Mouse (Mus musculus): ENCODE results near the gene Gm973. TPM values are rescaled to one million over a fixed set of nuclear protein-coding genes. Genes with fewer than 3 reads are reported as not detected.

Gene Gm973
- total RNA-seq, 2 experiments from 2014 or later, result 4.6 to 4.8 TPM

- intact Hi-C loops (cut with DNase I), result loop anchor here (5.0 kb wide), 1 partner anchor 95 kb away; no protein-coding TSS in a partner anchor
- peak in 1 of 2 experiments; percentile 41 for DNase-seq (ENCODE audit: extremely low spot score in 1 of 2, low spot score in 2 of 2)
Observed at GRCm38 (mm10) chr1:59487651-59488051, 28.4 kb upstream of the Gm973 start.

- intact Hi-C loops (cut with DNase I), result loop anchor here (5.0 kb wide), 1 partner anchor 94 kb away; no protein-coding TSS in a partner anchor
- DNase-seq (ENCODE audit: extremely low spot score in 1 of 2, low spot score in 2 of 2), result no peak
Observed at GRCm38 (mm10) chr1:59488481-59488880, 27.6 kb upstream of the Gm973 start.

- no peak for DNase-seq (ENCODE audit: extremely low spot score in 1 of 2, low spot score in 2 of 2)
Observed at GRCm38 (mm10) chr1:59488991-59489390, 27.1 kb upstream of the Gm973 start.

GRCm38 (mm10) chr1:59491517-59491916 lies 24.5 kb upstream of the Gm973 start:
- intact Hi-C loops (cut with DNase I), result no loop called here
- no peak for DNase-seq (ENCODE audit: extremely low spot score in 1 of 2, low spot score in 2 of 2)

More at GRCm38 (mm10) chr1:59488991-59489390, 27.1 kb upstream of the Gm973 start:
- intact Hi-C loops (cut with DNase I), result loop anchor here (5.0 kb wide), 1 partner anchor 93 kb away; no protein-coding TSS in a partner anchor

GRCm38 (mm10) chr1:59492432-59492831 lies 23.6 kb upstream of the Gm973 start:
- intact Hi-C loops (cut with DNase I), result no loop called here
- no peak for DNase-seq (ENCODE audit: extremely low spot score in 1 of 2, low spot score in 2 of 2)

GRCm38 (mm10) chr1:59495970-59496369 lies 20.1 kb upstream of the Gm973 start:
- intact Hi-C loops (cut with DNase I), result no loop called here

GRCm38 (mm10) chr1:59497741-59498613 lies 18.1 kb upstream of the Gm973 start:
- intact Hi-C loops (cut with DNase I), result no loop called here
- DNase-seq (ENCODE audit: extremely low spot score in 1 of 2, low spot score in 2 of 2), result no peak

More at GRCm38 (mm10) chr1:59495970-59496369, 20.1 kb upstream of the Gm973 start:
- no peak for DNase-seq (ENCODE audit: extremely low spot score in 1 of 2, low spot score in 2 of 2)

GRCm38 (mm10) chr1:59499327-59499726 lies 16.7 kb upstream of the Gm973 start:
- intact Hi-C loops (cut with DNase I), result no loop called here
- no peak for DNase-seq (ENCODE audit: extremely low spot score in 1 of 2, low spot score in 2 of 2)

GRCm38 (mm10) chr1:59502355-59502754 lies 13.7 kb upstream of the Gm973 start:
- no peak for DNase-seq (ENCODE audit: extremely low spot score in 1 of 2, low spot score in 2 of 2)
- intact Hi-C loops (cut with DNase I), result no loop called here

GRCm38 (mm10) chr1:59503659-59504301 lies 12.3 kb upstream of the Gm973 start:
- intact Hi-C loops (cut with DNase I), result no loop called here
- DNase-seq (ENCODE audit: extremely low spot score in 1 of 2, low spot score in 2 of 2), result no peak

- no peak for DNase-seq (ENCODE audit: extremely low spot score in 1 of 2, low spot score in 2 of 2)
- intact Hi-C loops (cut with DNase I), result no loop called here
Observed at GRCm38 (mm10) chr1:59504302-59504700, 11.8 kb upstream of the Gm973 start.

GRCm38 (mm10) chr1:59508463-59509139 lies 7.5 kb upstream of the Gm973 start:
- intact Hi-C loops (cut with DNase I), result no loop called here
- peak in 1 of 2 experiments; percentile 73 for DNase-seq (ENCODE audit: extremely low spot score in 1 of 2, low spot score in 2 of 2)

GRCm38 (mm10) chr1:59511566-59512270 lies 4.3 kb upstream of the Gm973 start:
- no peak for DNase-seq (ENCODE audit: extremely low spot score in 1 of 2, low spot score in 2 of 2)
- intact Hi-C loops (cut with DNase I), result no loop called here

GRCm38 (mm10) chr1:59520226-59520837 lies 4.3 kb downstream of the Gm973 start:
- DNase-seq (ENCODE audit: extremely low spot score in 1 of 2, low spot score in 2 of 2), result no peak
- intact Hi-C loops (cut with DNase I), result no loop called here

- intact Hi-C loops (cut with DNase I), result no loop called here
Observed at GRCm38 (mm10) chr1:59522456-59522855, 6.4 kb downstream of the Gm973 start.

GRCm38 (mm10) chr1:59523378-59523958 lies 7.4 kb downstream of the Gm973 start:
- DNase-seq (ENCODE audit: extremely low spot score in 1 of 2, low spot score in 2 of 2), result no peak
- intact Hi-C loops (cut with DNase I), result no loop called here

More at GRCm38 (mm10) chr1:59522456-59522855, 6.4 kb downstream of the Gm973 start:
- DNase-seq (ENCODE audit: extremely low spot score in 1 of 2, low spot score in 2 of 2), result no peak

GRCm38 (mm10) chr1:59524071-59524470 lies 8.0 kb downstream of the Gm973 start:
- intact Hi-C loops (cut with DNase I), result no loop called here
- no peak for DNase-seq (ENCODE audit: extremely low spot score in 1 of 2, low spot score in 2 of 2)

- intact Hi-C loops (cut with DNase I), result no loop called here
Observed at GRCm38 (mm10) chr1:59524759-59525158, 8.7 kb downstream of the Gm973 start.

More at GRCm38 (mm10) chr1:59524759-59525158, 8.7 kb downstream of the Gm973 start:
- no peak for DNase-seq (ENCODE audit: extremely low spot score in 1 of 2, low spot score in 2 of 2)
